Mouse (Mus musculus) CH12.LX (cell line): ENCODE measurements around the gene Pex1.

Experiments
- CTCF ChIP-seq, 2 experiments: IDR thresholded peaks in 1 of 2; conservative IDR thresholded peaks in 1 of 2; 2 replicates each; pipeline ENCODE4 v1.5.1; 2011 to 2012; ENCODE audit warnings: low read depth in 2 of 2, low read length in 2 of 2, improper control_type of control experiment in 1 of 2, inconsistent platforms in 1 of 2, mild to moderate bottlenecking in 1 of 2, moderate library complexity in 1 of 2
- EP300 ChIP-seq: IDR thresholded peaks from 2 replicates; pipeline ENCODE4 v1.6.1; 2011; ENCODE audit warnings: low read length, improper control_type of control experiment
- HCFC1 ChIP-seq: IDR thresholded peaks from 2 replicates; pipeline ENCODE4 v1.6.1; 2012; ENCODE audit warnings: low read depth, mild to moderate bottlenecking, inconsistent platforms, low read length, improper control_type of control experiment
- MAZ ChIP-seq: IDR thresholded peaks from 2 replicates; pipeline ENCODE4 v1.6.1; 2012; ENCODE audit warnings: low read depth, mild to moderate bottlenecking, inconsistent platforms, low read length, improper control_type of control experiment, moderate library complexity
- POLR2A ChIP-seq: IDR thresholded peaks from 2 replicates; pipeline ENCODE4 v1.6.1; 2011; ENCODE audit warnings: low read depth, mild to moderate bottlenecking, improper control_type of control experiment, low read length
- POLR2AphosphoS2 ChIP-seq: IDR thresholded peaks from 2 replicates; pipeline ENCODE4 v1.6.1; 2011; ENCODE audit warnings: low read depth, low read length, improper control_type of control experiment

- TF ChIP-seq HCFC1 (no peak), EP300 (no peak), CTCF (conservative IDR thresholded peaks at IDR 0.05 in 1 of 2, IDR thresholded peaks at IDR 0.05 in 1 of 2; ENCODE audit: low read depth in 2 of 2, low read length in 2 of 2) (peak; percentile 23 to 62; a peak in 2 of 4 replicates), MAZ (no peak), POLR2AphosphoS2 (no peak), POLR2A (no peak)
Measured at GRCm38 (mm10) chr5:3633951-3634350, 38.1 kb downstream of the Pex1 start.
